Mouse (Mus musculus) spleen, postnatal 4 days (tissue): Measurements from ENCODE around the gene Haghl.
"Not testable (repeated sequence)": the region's sequence is repeated elsewhere in the genome, so short reads cannot be mapped to it uniquely, and the experiment has no call there.

ENCODE experiments used
- DNase-seq, 2 experiments: peaks; one replicate each; pipeline ENCODE4 v3.0.0; 2022; ENCODE audit warnings: low spot score in 2 of 2

Haghl gene

DNA sequence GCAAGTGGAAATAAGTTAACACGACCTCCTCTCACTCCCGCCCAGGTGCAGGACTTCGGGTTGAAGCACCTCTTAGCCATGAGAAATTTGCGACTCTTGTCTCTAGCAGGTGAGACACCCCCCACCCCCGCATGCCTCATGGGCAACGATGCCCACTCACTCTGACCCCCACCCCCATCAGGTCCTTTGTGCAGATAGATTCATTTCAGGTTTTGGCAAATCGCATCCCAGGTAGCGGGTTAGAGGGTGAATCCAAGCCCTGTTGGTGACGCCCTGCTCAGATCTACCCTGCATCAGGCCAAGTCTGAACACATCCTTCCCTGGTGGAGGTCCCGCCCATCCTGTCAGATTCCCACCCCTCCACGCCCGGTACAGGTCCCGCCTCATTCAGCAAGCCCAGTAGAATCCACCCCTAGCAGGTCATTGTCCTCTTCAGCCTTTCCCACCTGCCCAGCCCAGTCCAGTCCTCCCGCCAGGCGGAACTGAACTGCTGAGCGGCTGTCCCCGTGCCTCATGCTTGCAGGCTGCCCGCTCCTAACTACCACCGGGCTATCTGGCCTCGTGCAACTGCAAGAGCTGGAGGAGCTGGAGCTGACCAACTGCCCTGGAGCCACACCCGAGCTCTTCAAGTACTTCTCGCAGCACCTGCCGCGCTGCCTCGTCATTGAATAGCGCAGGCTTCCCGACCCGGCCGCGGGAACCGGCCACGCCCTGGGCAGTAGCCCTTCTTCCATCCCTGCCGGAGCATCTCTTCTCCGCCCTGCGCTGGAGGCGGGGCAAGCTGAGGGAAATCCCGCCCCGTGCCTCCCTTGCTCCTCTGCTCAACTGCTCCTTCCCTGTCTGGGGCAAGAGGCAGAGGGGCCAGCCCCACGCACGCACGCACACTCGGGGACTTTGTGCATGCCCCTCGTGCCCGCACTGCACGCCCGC is 33.6 kb upstream of the Haghl start:
- peak; percentile 24 to 65 for DNase-seq

DNA sequence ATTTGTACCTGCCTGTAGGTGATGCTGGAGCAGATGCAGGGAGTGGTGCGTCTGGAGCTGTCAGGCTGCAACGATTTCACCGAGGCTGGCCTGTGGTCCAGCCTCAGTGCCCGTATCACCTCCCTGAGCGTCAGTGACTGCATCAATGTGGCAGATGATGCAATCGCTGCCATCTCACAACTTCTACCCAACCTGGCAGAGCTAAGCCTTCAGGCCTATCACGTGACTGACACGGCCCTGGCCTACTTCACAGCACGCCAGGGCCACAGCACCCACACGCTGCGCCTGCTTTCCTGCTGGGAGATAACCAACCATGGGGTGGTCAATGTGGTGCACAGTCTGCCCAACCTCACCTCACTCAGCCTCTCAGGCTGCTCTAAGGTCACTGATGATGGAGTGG is 32.2 kb upstream of the Haghl start:
- no peak for DNase-seq

DNA sequence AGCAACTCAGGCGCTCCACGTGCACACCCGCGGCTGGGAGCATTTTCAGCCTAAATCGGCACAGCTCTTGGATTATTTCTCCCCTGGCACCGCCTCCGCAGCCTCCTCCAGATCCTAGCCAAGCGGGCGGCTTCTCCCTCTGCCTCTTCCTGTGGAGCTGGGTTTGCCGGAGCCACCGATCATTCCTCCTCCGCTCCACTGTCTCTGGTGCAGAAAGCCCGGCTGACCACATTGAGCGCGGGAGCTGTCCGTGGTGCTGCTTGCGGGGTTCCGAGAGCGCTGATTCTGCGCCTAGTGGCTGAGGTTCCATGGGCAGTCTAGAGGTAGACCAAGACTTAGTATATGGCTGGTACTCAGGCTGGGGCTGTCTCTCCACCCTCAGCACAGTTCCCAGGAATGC is 28.0 kb upstream of the Haghl start:
- DNase-seq: peak; percentile 78 to 94

DNA sequence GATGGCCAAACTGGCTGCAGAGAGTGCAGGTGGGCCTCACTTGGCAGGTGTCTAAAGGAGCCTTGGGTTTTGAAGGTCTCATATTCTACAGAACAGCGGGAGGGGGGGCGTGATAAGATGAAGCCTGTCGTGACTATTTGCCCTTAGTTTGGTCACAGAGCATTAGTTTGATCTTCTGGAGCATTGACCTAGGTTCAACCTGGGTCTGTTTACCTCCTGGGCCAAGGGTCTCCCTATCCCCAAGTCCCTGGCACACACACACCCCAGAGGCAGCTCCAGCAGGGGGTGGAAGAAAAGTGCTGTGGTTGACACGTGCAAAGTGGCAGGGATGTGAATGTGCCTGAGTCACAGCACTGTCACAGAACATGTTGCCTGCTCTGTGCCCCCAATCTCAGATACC is 25.4 kb upstream of the Haghl start:
- DNase-seq: no peak

DNA sequence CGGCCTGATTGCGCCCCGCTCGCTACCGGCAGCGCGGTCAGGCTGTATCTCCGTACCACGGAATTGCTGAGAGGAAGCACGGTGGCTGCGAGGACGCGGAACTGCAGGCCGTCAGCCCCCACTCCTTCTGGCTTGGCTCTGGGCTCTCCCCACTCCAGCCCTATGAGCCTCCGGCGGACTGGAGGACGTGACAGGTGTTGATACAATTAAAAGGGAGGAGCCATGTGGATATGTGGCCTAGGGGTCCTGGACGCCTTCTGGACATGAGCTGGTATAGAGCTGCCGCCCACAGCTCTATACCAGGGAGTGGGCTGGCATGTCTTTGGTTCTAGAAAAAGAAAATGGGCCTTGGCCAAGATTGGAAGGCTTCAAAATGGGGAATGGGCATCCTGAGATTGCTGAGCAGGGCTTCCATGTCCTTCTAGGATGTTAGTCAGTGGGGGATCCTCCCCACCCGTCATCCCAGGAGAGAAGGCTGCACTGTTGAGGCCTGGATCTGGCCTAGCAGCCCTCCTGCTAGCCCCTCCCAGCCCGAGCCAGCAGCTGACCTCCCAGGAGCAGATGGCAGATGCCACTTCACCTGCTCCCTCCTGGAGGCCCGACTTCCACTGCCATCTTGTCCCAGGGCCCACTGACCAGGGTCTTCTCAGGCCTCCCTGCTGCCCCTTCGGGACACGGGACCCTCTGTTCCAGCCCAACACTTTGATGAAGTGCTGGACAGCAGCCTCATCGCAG is 24.3 kb upstream of the Haghl start:
- no peak for DNase-seq

DNA sequence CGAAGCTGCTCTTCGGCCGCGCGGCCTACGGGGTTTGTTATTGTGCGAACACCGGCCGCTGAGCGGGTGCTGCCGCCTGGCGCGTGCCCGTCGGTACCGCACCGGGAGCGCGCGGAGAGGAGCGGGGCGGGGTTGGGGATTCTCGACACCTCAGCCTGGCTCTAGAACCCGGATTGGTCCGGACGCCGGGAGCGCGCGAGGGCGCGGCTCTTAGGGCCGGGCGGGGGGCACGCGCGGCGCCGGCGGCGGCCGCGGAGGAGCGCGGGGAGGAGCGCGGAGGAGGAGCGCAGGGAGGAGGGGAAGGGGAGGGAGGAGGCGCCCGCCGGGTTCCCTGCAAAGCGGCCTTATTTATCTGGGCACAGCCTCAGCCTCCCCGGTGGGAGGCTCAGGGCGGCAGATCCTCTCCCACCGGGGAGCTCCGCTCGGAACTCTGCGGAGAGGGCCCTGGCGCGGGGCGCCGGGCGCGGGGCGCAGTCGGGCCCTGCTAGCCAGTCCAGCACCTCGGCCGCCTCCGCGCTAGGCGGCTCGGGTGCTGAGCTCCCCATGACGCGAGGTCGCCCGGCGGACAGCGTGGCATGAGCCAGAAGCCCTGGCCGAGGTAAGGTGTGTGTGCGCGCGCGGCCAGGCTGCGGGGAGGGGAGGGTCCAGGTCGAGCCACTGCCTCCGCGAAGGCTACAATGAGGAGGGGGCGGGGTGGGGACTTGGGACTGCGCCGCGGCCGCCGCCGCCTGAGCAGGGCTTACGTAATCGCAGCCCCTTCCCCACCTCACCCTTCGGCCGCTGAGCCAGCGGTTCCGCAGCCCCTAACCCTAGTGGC is 23.5 kb upstream of the Haghl start, which contains the start of gene Fbxl16:
Gene Fbxl16 (plus strand): TSS at position 297 of the 817 bp plus-strand sequence.
- DNase-seq: peak in 1 of 2 experiments; percentile 64

DNA sequence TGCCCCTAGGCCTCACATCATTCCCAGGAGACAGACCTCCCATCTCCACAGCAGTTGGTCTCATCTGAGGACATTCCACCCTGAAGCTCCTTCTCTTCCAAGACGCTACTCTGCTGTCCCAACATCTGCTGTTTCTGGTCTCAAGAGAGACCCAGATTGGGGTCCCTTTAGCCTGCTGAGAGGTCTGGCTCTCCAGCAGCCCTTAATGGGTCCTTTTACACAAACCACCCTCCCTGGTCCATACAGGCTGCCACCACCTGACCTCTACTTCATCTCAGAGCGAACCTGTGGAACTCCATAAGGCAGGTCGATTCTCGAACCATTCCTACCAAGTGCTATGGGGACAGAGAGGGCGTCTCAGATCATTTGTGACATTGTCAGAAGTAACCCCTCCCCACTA is 22.6 kb upstream of the Haghl start:
- no peak for DNase-seq

DNA sequence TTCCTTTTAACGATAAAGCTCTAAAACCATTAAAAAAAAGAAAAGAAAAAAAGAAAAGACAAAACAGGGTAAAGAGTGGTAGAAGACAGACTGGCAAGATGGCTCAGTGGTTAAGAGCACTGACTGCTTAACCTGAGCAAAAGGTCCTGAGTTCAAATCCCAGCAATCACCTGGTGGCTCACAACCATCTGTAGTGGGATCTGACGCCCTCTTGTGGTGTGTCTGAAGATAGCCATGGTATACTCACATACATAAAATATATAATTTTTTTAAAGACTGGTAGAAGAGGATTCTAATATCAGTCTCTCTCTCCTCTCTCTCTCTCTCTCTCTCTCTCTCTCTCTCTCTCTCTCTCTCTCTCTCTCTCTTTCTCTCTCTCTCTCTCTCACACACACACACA is 22.0 kb upstream of the Haghl start:
- not testable (repeated sequence) for DNase-seq

DNA sequence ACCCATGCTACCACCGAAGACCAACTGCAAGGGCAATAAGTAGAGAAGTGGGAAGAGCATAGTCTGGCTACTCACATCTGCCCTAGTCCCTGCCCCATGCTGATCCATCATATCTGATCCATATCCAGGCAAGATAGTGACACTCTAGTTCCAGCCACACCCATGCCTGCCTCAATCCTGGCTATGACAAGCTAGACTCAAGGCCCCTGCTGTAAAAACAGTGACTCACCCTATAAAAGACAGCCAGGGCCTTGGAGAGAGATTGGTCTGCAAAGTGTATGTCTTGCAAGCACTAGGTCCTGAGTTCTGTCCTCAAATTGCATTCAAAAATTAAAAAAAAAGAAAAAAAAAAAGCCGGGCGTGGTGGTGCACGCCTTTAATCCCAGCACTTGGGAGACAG is 21.0 kb upstream of the Haghl start:
- DNase-seq: no peak

DNA sequence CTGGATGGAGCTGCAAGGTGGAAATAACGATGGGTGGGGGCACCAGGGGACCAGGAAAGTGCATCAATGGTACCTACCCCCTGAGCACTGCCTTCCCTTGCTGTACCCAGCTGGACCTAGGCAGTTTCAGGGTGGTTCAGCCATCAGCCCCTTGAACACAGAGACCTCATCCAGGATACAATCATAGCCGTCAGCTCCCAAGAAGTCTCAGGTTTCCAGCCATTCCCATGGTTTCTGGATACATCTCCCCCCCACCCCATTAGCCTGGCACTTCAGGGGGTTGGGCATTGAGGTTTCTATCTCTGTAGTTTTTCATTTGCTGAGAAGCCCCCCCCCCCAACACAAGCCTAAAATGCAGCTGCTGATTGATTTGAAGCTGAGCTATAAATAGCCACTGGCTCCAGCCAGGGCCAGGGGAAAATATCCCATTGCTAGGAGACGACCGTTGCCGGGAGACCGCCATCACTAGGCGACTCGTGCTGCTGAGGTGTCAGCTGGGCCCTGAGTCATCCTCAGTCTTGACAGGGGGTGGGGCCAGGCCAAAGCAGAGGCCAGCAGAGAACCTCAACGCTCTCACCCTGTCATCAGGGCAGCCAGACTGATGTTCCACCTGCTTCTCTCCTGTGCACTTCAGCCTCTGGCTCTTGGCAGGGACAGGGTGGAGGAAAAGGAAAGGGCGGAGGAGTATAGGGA is 17.5 kb upstream of the Haghl start:
- no peak for DNase-seq

DNA sequence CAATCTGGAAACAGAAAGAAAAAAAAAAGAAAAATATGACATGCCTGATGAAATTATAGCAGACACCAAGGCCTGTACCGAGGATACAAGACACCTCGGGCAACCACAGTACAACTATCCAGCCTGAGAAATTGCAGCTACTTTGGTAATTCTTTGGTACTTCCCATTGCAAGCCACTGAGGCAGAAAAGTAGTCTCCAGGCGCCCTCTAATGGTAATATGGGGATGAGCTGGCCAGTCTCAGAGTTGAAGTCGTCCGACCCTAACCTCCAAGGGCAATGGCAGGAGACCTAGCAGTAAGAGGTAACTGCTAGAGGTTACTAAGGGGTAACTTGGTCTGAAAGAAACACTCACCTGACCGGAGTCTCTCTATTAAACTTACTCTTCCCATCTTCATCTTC is 15.6 kb upstream of the Haghl start:
- DNase-seq: peak in 1 of 2 experiments; percentile 63

DNA sequence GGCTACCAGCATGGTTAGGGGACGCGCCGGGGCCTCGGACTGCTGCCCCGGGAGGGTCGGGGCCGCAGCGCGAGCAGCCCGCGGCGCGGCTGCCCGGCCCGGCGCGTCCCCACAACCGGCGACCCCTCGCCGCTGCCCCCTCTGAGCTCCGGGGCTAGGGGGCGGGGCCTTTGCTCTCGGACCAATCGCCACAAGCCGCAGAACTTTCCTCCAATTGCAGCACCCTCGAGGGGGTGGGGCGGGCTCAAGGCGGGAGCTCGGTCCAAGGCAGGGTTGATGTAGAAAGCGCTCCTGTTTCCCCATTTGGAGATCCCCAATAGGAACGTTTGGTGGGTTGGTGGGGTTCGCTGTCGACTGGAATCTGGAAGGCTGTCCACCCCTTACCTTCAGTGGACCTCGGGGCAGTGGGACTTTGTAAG is 11.5 kb upstream of the Haghl start, which contains the start of gene Metrn:
Gene Metrn (minus strand): TSS at position 186 of the 419 bp plus-strand sequence.
- peak; percentile 88 to 93 for DNase-seq

DNA sequence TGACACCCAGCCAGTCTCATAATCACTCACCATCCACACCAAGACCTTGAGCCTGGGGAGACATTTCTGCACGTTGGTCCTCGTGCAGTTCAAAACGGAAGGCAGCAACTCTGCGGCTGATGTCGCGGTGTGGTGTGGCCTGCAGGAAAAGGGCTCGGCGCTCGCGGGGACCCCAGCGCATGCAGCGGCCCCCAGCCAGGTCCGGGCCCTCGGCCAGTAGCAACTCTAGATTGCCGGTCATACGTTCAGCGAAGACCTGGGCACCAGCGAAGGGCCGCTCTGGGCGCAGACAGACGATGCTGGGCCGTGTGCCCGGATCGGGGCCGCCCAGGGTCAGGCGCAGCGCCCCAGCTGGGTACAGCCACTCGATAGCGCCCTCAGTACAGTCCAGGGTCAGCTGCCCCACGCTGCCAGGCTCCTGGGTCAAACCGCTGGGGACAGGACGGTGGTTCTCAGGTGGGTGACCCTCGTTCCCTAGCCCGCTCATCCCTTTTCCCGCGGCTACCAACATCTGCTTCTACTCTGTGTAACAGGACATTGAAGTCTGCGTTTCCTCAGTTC is 10.8 kb upstream of the Haghl start:
- DNase-seq: peak in 1 of 2 experiments; percentile 74

DNA sequence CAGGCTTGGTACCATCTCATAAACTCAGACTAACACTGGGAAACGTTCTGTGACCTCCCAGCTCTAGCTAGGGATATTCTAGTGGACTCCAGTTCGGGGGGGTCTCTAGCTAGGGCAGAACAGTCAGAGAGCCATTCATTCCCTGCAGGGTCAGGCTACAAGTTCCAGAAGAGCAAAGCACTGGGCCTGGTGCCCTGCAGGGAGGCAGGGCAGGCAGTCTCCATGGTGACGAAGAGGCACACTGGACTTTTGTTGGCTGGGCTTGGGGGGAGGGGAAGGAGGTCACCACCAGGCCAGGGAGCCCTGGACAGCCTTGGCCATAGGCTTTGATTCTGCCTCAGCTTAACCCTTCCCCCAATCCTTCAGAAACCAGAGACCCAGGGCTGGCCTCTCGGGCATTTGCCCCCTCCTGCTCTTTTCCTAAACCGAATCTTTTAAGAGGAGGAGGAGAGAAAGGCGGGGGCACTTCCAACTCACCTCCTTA is 10.2 kb upstream of the Haghl start, which contains the start of gene AC134908.4:
Gene AC134908.4 (minus strand): TSS at position 51 of the 484 bp plus-strand sequence.
- DNase-seq: no peak

DNA sequence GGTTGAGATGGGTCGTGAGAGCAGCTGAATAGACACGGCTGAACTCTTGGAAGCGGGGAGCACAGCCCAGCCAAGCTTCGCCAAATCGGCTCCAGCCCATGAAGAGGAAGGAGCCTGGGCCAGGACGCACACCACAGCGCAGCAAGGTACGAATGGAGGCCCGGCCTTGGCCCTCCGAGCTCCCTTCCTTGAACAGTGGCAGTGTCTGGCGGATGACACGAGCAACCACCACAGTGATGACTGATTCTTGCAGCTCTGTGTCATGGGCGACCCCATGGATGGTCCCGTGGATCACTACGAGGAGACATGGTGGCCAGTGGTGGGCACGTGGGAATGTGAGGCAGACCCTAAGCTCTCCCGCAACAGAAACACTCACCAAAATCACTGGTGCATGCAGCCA is 9.5 kb upstream of the Haghl start:
- no peak for DNase-seq

DNA sequence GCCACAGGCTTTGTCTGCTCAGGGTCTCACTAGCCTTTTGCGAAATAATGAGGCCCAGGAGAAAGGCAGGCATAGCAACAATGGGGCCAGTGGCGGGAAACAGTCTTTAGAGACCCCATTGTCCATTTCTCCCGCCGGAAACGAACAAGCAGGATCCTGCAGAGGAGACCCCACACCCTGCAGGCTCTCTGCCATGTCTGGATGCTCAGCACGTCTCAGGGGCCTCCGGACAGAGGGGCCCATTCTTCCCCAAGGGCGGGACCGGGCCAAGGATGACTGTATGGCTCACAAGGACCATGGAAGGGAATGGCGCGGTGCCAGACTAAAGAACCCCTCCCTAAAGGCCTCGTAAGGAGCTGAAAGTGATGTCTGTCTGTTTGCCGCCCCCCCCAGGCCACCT is 8.7 kb upstream of the Haghl start:
- DNase-seq: no peak

DNA sequence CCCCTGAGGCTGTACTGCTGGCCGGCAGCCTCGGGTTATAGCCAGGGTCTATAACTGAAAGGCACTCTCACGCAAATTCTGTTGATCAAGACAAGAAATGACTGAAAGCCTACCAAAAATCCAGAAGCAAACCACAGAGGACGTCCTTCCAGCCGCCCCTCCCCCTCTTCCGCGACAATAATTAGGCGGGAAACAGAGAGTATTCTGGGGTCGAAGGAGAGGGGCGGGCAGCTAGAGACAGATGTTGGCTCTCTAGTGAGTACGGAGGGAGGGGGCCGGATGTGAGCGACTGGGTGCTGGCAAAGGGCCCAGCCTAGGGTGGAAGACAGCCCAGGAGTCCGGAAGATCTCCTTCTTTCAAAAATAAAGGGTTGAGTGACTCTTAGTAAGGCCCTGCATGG is 7.1 kb upstream of the Haghl start, which contains the start of gene Fam173a:
Gene Fam173a (minus strand): TSS at position 287 of the 400 bp plus-strand sequence.
- DNase-seq: peak; percentile 75 to 86

DNA sequence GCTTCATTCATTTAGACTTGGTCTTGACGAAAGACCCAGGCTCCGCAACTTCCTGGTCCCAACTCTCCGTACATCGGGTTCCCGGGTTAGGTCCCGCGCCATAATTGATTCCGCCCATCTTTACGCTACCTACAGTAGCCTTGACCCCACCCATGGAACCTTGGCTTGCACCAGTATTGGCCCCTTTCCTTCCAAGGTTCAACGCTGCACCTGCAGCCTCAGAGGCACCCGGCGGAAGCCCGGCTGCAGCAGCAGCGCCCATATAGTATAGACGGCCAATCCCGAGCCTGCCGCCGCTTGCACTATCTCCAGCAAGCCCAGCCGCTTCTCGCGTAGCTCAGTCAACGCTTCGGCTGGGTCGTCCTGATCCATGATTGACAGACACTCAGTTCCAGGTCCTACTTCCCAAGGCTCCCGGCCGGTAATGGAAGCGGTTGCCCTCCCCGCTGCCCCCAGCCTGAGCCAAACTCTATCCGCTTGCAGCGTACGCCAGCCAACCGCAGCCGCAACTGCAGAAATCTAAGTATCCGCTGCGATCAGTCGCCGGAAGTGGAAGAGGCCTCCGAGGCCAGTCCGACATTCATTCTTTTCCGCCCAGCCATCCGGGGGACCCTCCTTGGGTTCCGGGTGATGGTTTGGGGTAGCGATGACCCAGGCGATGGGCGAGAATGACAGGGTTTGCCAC is 6.5 kb upstream of the Haghl start:
- peak; percentile 89 to 95 for DNase-seq

DNA sequence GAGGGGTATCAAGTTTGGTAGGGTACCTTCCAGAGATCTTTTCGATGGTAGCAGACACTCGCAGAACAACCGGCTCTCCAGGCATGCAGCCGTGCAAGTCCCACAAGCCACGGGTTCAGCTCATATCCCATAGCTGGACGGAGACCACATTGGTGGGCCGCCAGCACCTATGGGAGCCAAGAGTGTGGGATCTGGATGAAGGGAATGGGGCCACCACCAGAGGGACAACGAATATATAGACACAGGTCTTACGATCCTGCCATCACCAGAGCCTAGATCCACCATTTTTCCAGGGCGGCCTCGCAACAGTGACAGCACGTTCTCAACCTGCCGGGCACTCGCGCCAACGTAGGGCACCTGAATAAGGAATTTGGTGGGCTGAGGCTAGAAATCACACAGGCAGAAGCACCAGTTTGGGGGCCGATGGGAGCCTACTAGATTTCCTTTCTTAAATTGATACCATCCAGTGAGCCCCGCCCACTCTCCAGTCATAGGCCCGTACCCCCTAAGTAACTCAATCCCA is 5.9 kb upstream of the Haghl start:
- no peak for DNase-seq
